Mouse (Mus musculus) stomach, postnatal 0 days (tissue): ENCODE results near the gene Zbtb33. TPM values are rescaled to one million over a fixed set of nuclear protein-coding genes. Genes with fewer than 3 reads are reported as not detected.
A peak's percentile ranks its signal among the peaks of the same experiment; 100 is the strongest.

Experiments
- ATAC-seq: fragments of 200-750 bp; cut with Nextera tagmentation; 2 replicates; pipeline ENCODE4 v1.8.0; 2017; ENCODE audit not compliant: low FRiP score, low TSS enrichment
- DNase-seq: peaks from one replicate; pipeline ENCODE4 v3.0.0-alpha.2; 2016; ENCODE audit warnings: low spot score
- H3K27ac ChIP-seq: fragments of 300-500 bp; sonication (generic); replicated peaks from 2 replicates; pipeline ENCODE4 v1.5.1; 2014; ENCODE audit warnings: mild to moderate bottlenecking, control low read depth
- H3K27me3 ChIP-seq: fragments of 300-500 bp; sonication (generic); 2 replicates; pipeline ENCODE4 v1.6.1; 2014; ENCODE audit warnings: low read length; ENCODE audit not compliant: control insufficient read depth, insufficient read depth
- H3K36me3 ChIP-seq: fragments of 300-500 bp; sonication (generic); 2 replicates; pipeline ENCODE4 v1.6.1; 2014; ENCODE audit warnings: low read length, mixed read lengths; ENCODE audit not compliant: control insufficient read depth, insufficient read depth
- H3K4me1 ChIP-seq: fragments of 300-500 bp; sonication (generic); replicated peaks from 2 replicates; pipeline ENCODE4 v1.6.1; 2014; ENCODE audit warnings: antibody characterized with exemption; ENCODE audit not compliant: control insufficient read depth, insufficient read depth
- H3K4me2 ChIP-seq: fragments of 300-500 bp; sonication (generic); replicated peaks from 2 replicates; pipeline ENCODE4 v1.6.1; 2014; ENCODE audit warnings: low read depth, mild to moderate bottlenecking, control low read depth, moderate library complexity
- H3K4me3 ChIP-seq: fragments of 300-500 bp; sonication (generic); 2 replicates; pipeline ENCODE4 v1.5.1; 2014; ENCODE audit warnings: low read depth, low read length, control low read depth
- H3K9ac ChIP-seq: fragments of 300-500 bp; sonication (generic); 2 replicates; pipeline ENCODE4 v1.6.1; 2014; ENCODE audit warnings: mild to moderate bottlenecking, low read length, control low read depth, mixed read lengths
- H3K9me3 ChIP-seq: fragments of 300-500 bp; sonication (generic); 2 replicates; pipeline ENCODE4 v1.6.1; 2016; ENCODE audit warnings: low read length; ENCODE audit not compliant: control insufficient read depth
- CTCF ChIP-seq: IDR thresholded peaks from 2 replicates; pipeline ENCODE4 v1.5.1; 2016; ENCODE audit warnings: antibody characterized with exemption, low read depth, mild to moderate bottlenecking, moderate library complexity
- EP300 ChIP-seq: optimal IDR thresholded peaks from 2 replicates; pipeline ENCODE3; 2016; ENCODE audit warnings: antibody characterized with exemption
- WGBS: fragments of 180-500 bp; shearing (Covaris S2); extraction: QIAGEN DNeasy Blood & Tissue Kit; methylation state at CpG from one replicate; pipeline ENCODE4 v1.1.7; 2014; 5-methylcytosine and 5-hydroxymethylcytosine counted together
- microRNA-seq: library from miRNA; unstranded; fragments of <30 nt; microRNA quantifications from one replicate; pipeline ENCODE4, GENCODE M21; 2016
- polyA plus RNA-seq: library from polyadenylated mRNA; unstranded; fragments of >200 nt; fragmentation: Nextera tagmentation; extraction: Ambion mirVana; gene quantifications from 2 replicates; pipeline ENCODE4 v1.2.1, GENCODE M21; 2015

Zbtb33 gene
- polyA plus RNA-seq, 1 experiment from 2014 or later, result 2.0 TPM

DNA sequence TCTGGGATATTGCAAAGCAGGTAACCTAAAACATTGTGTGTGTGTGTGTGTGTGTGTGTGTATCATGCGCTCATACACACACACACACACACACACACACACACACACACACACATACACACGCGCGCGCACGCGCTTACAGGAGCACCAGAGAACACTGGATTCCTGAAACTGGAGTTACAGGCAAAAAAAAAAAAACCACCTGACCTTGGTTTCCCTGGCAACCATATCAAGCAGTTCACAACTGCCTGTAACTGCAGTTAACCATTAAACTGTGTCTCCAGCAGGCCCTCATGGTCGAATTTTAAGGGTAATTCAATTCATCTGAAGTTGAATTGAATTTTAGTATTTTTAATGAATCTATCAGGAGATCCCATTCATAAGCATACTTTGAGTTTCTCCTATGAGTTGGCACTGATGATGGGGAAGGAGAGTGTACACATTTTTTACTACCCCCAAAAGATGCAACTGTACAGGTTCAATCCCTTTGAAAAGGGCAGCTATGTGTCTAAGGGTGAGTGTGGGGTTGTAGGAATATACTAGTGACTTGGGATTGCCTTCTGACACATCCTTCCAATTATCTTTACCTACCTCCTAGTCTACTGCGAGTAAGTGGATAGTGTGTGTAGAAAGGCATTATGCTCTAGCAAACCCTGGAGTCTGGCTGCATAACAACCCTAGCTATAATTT lies 27.5 kb downstream of the Zbtb33 start:
- no peak overlapping the region for H3K27ac ChIP-seq
- no peaks in the 10 kb centered on the region for H3K27me3 ChIP-seq
- 73% methylated on average over 9 of the region's 9 CpGs for WGBS
- no peaks in the 10 kb centered on the region for H3K9me3 ChIP-seq
- no peak overlapping the region for H3K4me3 ChIP-seq
- H3K4me2 ChIP-seq, result no peak overlapping the region
- no peaks in the 10 kb centered on the region for H3K36me3 ChIP-seq
- no peak for ATAC-seq
- TF ChIP-seq CTCF (no peak), EP300 (no peak)
- DNase-seq, result peak; percentile 18
- H3K9ac ChIP-seq, result no peak overlapping the region
- no peaks in the 10 kb centered on the region for H3K4me1 ChIP-seq

DNA sequence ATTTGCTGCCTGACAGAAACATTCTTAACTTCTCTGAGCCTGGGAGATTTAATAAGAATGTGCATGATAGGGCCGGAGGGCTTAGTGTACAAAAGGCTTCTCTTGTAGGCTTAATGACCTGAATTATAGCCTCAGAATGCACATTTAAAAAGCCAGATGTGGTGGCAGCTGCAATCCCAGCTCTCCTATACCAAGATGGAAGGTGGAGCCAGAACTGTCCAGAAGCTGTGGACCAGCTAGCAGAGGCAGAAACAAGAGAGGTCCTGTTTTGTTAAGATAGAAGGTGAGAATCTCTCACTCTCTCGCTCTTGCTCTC lies 28.0 kb downstream of the Zbtb33 start:
- Histone ChIP-seq H3K9me3 (no peaks in the 10 kb centered on the region), H3K27ac (no peak overlapping the region), H3K4me3 (no peak overlapping the region), H3K4me2 (no peak overlapping the region), H3K9ac (no peak overlapping the region), H3K4me1 (no peaks in the 10 kb centered on the region), H3K27me3 (no peaks in the 10 kb centered on the region), H3K36me3 (no peaks in the 10 kb centered on the region)
- WGBS, result 74% methylated on average over 2 of the region's 2 CpGs
- ATAC-seq (no peak), DNase-seq (no peak)
- no peak for TF ChIP-seq CTCF
- no peak for TF ChIP-seq EP300

DNA sequence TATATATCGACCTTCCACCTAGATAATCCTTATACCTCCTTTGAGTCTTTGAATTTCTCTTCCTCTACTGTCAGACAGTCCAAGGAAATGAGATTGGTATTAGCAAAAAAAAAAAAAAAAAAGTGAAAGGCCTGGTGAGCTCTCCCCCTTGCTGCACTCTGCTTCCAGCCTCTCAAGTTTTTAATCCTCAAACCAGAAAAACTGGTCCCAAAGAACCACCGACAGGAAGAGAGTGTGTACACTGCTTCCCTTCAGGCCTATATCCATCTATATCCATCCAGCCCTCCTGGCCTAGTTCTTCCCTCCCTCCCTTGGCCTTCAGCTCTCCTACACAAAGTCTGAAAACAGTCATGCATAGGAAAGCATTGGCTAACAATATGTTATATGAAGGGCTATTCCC lies 33.2 kb downstream of the Zbtb33 start:
- no peaks in the 10 kb centered on the region for H3K4me1 ChIP-seq
- H3K36me3 ChIP-seq, result no peaks in the 10 kb centered on the region
- WGBS, result 23% methylated on average over 2 of the region's 2 CpGs
- H3K27me3 ChIP-seq, result no peaks in the 10 kb centered on the region
- H3K9me3 ChIP-seq, result no peaks in the 10 kb centered on the region
- TF ChIP-seq EP300 (no peak), CTCF (no peak)
- H3K27ac ChIP-seq, result no peak overlapping the region
- H3K9ac ChIP-seq, result no peak overlapping the region
- ATAC-seq (no peak), DNase-seq (no peak)
- no peak overlapping the region for H3K4me2 ChIP-seq
- H3K4me3 ChIP-seq, result no peak overlapping the region

DNA sequence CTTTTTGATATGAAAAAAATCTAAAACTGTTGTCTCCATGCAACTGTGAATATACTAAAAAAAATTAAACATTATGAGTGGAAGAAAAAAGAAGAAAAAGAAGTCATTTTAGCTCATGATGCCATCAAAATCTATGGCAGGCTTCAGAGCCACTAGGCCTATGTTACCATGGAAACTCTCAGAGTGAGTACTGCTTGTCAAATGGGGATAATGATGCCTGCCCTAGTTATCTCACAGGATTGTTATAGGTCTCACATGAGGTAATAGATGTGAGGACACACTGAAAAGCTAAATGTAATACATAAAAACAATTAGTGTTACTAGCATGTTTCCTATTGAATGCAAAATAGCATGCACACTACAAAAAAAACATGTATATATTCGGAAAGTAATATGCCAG lies 40.3 kb downstream of the Zbtb33 start:
- Histone ChIP-seq H3K9ac (no peak overlapping the region), H3K4me1 (no peaks in the 10 kb centered on the region), H3K9me3 (no peaks in the 10 kb centered on the region), H3K36me3 (no peaks in the 10 kb centered on the region), H3K4me3 (no peak overlapping the region), H3K4me2 (no peak overlapping the region), H3K27ac (no peak overlapping the region), H3K27me3 (no peaks in the 10 kb centered on the region)
- 84% methylated on average over 1 of the region's 1 CpGs for WGBS
- no peak for TF ChIP-seq CTCF
- ATAC-seq (no peak), DNase-seq (no peak)

DNA sequence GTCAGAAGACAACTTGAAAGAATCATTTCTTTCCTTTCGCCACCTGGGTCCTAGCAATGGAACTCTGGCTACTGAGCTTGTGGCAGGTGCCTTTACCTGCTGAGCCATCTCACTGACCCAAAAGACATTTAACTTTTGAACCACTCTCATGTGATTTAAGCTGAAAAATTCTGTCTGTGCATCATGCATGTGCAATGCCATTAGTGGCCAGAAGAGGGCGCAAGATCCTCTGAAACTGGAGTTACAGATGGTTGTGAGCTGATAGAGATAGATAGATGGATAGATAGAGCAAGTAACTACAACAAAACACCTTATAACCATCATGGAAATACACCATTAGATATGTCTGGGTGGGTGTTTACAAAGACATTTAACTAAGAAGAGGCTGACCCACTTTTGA lies 48.1 kb downstream of the Zbtb33 start:
- no peaks in the 10 kb centered on the region for H3K9me3 ChIP-seq
- WGBS, result 31% methylated on average over 2 of the region's 2 CpGs
- ATAC-seq, result no peak
- no peak overlapping the region for H3K9ac ChIP-seq
- H3K36me3 ChIP-seq, result no peaks in the 10 kb centered on the region
- TF ChIP-seq CTCF (peak; percentile 77), EP300 (no peak)
- no peak overlapping the region for H3K4me3 ChIP-seq
- H3K4me2 ChIP-seq, result no peak overlapping the region
- H3K27ac ChIP-seq, result no peak overlapping the region
- no peak for DNase-seq
- H3K4me1 ChIP-seq, result no peaks in the 10 kb centered on the region
- no peaks in the 10 kb centered on the region for H3K27me3 ChIP-seq

Small RNA genes within 50 kb of the gene (microRNA-seq; reads per million reads assigned to microRNA genes)
- not detected for gene Mir3110

Other genes starting within 250 kb of the Zbtb33 start
- gene Btg1-ps1, start 171.0 kb upstream of the Zbtb33 start, polyA plus RNA-seq, result not detected in 2 replicates
- gene Btg1-ps2, start 146.7 kb upstream of the Zbtb33 start, polyA plus RNA-seq, result not detected in 2 replicates
- 0.18 TPM in 1 of 2 replicates, not detected in the other for gene Rhox10, start 123.3 kb upstream of the Zbtb33 start, polyA plus RNA-seq
- gene Rhox11, start 104.7 kb upstream of the Zbtb33 start, polyA plus RNA-seq, result not detected in 2 replicates
- gene Rhox12, start 78.9 kb upstream of the Zbtb33 start, polyA plus RNA-seq, result not detected in 2 replicates
- not detected in 2 replicates for gene Rhox13, start 68.6 kb upstream of the Zbtb33 start, polyA plus RNA-seq
- gene Tmem255a, start 62.6 kb downstream of the Zbtb33 start, polyA plus RNA-seq, result 9.4 and 10.2 TPM in 2 replicates
- gene Atp1b4, start 126.4 kb downstream of the Zbtb33 start, polyA plus RNA-seq, result 0.05 and 0.06 TPM in 2 replicates